Mouse (Mus musculus) layer of hippocampus, adult 9-10 months (tissue): ENCODE results near the gene Fbxo46.
A peak's percentile ranks its signal among the peaks of the same experiment; 100 is the strongest.
"Not testable (repeated sequence)": the region's sequence is repeated elsewhere in the genome, so short reads cannot be mapped to it uniquely, and the experiment has no call there.

ENCODE experiments used
- DNase-seq: peaks from one replicate; pipeline ENCODE4 v3.0.0; 2022; ENCODE audit warnings: low spot score

Fbxo46 gene

DNA sequence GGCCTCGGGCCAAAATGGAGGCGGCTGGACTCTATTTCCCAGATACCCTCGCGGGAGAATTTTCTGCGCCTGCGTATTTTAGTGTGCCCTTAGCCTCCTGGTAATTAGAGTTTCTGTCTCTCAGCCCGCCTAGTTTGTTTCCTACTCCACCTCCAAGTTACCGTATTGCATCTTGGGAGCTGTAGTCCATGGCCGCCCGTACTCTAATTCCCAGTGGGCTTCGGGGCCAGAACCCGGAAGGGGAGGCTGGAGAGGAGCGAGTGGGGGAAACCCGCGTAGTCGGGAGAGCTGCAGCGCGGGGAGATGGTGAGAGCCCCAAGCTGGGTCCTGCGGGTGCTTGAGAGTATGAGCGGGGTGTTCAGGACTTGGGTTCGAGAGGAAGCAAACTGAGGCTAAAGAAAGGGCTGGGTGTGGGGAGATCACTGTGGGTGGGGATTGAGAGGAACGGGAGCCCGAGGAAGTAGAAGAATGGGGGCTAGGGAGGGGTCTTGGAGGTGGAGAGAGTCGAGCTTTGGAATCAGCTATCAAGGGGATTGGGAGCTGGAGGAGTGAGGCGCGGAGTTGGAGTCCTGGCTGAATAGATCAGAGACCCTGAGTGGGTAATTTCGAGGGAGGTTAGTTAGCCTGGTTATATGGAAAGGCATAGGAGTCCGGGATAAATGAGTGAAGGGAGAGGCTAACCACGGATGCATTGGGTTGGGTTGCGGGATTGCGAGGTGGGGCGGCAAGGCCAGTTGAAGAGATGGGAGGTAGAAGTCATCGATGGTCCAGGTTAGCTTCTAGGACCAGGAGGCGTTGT, at the start of gene Fbxo46:
Gene Fbxo46, plus strand, starts transcription at position 229 of the 799 bp plus-strand sequence.
- DNase-seq = peak; percentile 96

DNA sequence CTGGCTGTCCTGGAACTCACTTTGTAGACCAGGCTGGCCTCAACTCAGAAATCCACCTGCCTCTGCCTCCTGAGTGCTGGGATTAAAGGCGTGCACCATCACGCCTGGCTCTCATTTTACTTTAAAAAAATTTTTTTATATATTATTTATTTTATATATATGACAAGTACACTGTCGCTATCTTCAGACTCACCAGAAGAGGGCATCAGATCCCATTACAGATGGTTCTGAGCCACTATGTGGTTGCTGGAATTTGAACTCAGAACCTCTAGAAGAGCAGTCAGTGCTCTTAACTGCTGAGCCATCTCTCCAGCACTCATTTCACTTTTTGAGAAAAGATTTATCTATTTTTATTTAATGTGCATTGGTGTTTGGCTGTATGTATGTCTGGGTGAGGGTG, 48.6 kb upstream of the Fbxo46 start:
- not testable (repeated sequence) for DNase-seq

DNA sequence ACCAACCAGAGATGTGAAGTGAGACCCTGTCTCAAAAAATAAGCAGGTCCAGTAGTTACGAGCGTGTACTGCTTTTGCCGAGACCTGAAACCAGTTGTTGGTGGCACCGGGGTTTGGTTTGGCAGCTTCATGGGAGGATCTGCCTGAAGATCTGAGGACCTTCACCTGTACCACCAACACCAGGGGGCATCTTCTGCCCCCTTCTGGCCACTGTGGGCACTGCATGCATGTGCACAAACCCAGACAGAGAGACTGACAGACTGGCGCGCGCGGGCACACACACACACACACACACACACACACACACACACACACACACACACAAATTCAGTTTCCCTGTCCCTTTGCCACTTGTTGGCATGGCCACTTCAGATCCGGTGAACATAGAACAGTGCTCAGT, 46.2 kb upstream of the Fbxo46 start:
- no peak for DNase-seq

GRCm38 (mm10) chr7:19074494-19074893, 45.2 kb upstream of the Fbxo46 start:
- no peak for DNase-seq

DNA sequence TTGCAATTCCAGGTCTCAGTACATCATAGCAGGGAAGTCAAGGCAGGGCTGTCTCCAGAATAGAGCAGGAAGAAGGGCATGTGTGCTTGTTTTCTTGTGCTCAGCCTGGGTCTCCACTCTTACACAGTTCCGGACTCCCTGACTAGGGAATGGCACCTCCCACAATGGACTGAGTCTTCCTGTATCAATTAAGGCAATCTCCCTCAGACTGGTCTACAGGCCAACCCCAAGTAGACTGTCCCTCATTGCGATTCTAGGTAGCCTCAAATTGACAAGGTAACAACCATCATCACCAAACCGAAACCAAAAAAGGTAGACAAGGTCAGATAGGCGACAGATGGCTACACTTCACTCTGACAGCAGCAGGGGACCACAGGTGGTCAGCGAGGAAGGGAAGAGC, 44.4 kb upstream of the Fbxo46 start:
- DNase-seq = no peak

DNA sequence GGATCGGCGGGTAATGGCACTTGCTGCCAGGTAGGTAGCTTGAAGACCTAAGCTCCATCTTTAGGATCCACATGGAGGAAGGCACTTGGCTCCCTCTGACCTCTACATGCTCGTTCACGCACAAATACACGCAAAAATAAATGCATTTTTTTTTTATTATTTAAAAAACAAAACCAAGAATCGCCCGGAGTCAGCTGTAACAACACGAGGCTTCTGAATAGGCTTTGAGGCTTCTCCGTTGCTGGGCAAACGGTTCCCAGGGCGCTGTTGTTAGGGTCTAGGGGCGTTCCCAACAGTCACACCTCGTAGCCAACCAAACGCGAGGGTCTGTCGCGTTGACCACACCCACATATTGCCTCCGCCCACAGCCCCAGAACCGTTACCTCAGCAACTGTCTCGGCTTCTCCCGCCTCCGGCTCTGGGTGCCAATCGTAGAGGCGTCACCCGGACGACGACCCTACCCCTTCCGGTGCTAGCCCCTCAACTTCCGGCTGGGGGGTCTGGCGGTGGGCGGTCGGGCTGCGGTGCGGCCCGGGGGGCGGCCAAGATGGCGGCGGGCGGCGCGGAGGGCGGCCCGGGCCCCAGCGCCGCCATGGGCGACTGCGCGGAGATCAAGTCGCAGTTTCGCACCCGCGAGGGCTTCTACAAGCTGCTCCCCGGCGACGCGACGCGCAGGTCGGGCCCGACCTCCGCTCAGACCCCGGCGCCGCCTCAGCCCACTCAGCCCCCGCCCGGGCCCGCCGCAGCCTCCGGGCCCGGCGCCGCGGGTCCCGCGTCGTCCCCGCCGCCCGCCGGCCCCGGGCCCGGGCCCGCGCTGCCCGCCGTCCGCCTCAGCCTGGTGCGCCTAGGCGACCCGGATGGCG, 43.7 kb upstream of the Fbxo46 start, which contains the start of gene Dmwd:
Gene Dmwd, plus strand, starts transcription at position 505 of the 863 bp plus-strand sequence.
- peak; percentile 77 for DNase-seq

DNA sequence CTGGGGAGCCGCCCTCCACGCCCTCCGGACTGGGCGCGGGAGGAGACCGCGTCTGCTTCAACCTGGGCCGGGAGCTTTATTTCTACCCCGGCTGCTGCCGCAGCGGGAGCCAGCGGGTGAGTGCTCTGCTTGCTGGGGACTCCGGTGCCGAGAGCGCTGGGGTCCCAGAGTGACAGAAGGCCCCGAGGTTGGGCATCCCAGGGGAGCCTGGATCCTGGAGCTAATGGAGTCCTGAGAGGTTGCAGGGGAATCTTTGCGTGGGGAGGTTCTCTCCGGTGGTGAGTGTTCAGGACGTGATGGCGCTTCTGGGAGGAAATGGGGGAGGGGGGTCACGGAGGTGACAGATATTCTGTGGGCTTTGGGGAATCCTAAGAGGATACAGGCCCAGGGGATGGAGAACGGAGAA, 43.1 kb upstream of the Fbxo46 start:
- no peak for DNase-seq

DNA sequence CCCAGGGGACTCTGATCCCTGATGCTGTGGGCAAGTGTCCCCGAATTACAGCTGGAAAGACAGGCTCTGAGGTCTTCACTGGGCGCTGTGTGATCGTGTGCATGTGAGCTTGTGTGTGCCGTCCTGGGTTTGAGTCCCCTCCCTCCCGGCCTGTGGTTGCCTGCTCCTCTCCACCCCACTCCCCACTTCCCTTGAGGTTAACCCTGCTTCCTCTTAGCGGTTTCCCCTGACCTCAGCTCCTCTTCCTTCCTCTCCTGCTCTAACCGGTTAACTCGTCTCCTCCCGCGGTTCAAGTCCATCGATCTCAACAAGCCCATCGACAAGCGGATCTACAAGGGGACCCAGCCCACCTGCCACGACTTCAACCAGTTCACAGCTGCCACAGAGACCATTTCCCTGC, 41.9 kb upstream of the Fbxo46 start:
- no peak for DNase-seq

- DNase-seq = no peak
These were observed 40.9 kb upstream of the Fbxo46 start for GRCm38 (mm10) chr7:19078732-19079131.

DNA sequence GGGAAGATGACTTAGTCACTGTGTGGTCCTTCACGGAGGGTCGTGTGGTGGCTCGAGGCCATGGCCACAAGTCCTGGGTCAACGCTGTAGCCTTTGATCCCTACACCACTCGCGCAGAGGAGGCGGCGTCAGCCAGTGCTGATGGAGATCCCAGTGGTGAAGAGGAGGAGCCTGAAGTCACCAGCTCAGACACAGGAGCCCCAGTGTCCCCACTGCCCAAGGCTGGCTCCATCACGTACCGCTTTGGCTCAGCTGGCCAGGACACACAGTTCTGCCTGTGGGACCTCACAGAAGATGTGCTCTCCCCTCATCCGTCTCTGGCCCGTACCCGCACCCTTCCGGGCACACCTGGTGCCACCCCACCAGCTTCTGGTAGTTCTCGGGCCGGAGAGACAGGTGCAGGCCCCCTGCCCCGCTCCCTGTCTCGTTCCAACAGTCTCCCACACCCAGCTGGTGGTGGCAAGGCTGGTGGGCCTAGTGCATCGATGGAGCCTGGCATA, 39.2 kb upstream of the Fbxo46 start:
- DNase-seq = no peak

- no peak for DNase-seq
These were observed 37.5 kb upstream of the Fbxo46 start for GRCm38 (mm10) chr7:19082171-19082570.

- no peak for DNase-seq
These were observed 36.6 kb upstream of the Fbxo46 start for GRCm38 (mm10) chr7:19083096-19083495.

DNA sequence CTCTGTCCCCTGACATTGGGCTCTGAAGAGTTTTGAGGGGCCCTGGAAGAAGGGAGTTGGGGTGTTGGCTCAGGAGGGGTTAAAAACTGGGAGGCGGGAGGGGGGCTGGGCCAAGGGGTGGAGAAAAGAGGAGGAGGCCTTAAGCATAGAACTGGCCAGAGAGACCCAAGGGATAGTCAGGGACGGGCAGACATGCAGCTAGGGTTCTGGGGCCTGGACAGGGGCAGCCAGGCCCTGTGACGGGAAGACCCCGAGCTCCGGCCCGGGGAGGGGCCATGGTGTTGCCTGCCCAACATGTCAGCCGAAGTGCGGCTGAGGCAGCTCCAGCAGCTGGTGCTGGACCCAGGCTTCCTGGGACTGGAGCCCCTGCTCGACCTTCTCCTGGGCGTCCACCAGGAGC, 36.0 kb upstream of the Fbxo46 start, which contains the start of gene Dmpk:
Gene Dmpk, plus strand, starts transcription at position 149 of the 400 bp plus-strand sequence.
- DNase-seq = no peak

DNA sequence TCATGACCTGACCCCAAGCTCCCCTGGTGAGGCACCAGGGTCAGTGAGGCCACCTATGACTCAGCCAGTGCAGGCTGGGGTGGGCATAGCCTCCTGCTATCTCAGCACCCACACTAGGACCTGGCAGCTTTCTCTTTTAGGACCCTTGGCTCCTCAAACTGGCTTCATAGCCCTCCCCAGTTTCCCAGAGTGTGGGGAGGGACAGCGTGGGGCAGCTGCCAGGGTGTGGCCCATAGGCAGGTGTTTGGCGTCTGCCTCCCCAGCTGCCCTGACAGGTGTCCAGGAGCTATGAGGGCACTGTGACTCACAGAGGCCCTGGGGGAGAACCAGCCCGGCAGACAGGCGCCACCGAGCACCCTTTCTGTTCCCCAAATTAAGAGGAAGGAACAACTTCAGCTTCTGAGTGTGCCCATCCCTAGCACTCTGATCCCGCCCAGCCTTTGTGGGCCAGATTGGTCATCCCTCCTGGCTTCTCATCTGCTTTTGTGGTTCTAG, 35.3 kb upstream of the Fbxo46 start:
- no peak for DNase-seq

DNA sequence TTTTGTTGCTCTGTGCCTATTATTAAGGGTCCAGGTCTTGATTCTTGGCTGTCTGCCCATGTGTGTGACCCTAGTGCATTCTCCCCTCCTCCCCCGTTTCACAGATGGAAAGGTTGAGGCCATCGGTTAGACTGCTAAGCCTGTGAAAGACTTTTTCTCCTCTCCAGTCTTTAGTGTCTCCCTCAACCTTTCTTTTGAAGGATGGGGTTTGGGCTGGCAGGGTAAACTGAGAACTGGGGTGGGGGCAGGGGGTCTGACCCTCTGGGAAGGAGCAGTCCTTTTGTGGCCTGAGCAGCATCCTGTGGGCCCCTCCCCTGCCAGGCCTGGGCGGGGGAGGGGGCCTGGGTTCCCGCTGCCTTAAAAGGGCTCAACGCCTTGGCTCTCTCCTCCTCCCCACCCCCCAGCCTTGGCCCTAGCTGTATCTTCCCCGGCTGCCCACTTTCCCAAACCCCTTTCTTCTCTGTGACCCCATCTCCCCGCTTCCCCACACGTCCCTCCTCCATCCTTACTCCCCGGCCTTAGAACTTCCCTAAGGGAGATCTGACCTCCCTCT, 34.7 kb upstream of the Fbxo46 start:
- DNase-seq = no peak

GRCm38 (mm10) chr7:19085495-19085894, 34.2 kb upstream of the Fbxo46 start:
- no peak for DNase-seq

GRCm38 (mm10) chr7:19086042-19086441, 33.6 kb upstream of the Fbxo46 start:
- no peak for DNase-seq

GRCm38 (mm10) chr7:19086760-19087159, 32.9 kb upstream of the Fbxo46 start:
- DNase-seq = no peak

DNA sequence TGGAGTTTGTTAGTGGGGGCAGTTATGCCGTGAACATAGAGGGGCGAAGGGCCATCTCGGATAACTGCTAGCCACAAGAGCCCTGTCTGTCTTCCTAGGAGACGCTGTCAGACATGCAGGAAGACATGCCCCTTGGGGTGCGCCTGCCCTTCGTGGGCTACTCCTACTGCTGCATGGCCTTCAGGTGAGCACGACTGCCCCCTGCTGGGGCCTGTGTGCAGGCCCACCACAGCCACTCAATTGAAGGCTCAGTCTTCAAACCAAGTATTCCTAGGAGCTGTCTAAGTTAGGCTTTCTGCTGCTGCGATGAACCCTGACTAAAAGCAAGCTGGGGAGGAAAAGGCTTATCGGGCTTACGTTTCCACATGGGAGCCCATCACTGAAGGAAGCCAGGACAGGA, 30.8 kb upstream of the Fbxo46 start:
- no peak for DNase-seq

- DNase-seq = no peak
These were observed 27.7 kb upstream of the Fbxo46 start for GRCm38 (mm10) chr7:19091913-19092312.

GRCm38 (mm10) chr7:19092381-19093173, 27.1 kb upstream of the Fbxo46 start:
- no peak for DNase-seq

DNA sequence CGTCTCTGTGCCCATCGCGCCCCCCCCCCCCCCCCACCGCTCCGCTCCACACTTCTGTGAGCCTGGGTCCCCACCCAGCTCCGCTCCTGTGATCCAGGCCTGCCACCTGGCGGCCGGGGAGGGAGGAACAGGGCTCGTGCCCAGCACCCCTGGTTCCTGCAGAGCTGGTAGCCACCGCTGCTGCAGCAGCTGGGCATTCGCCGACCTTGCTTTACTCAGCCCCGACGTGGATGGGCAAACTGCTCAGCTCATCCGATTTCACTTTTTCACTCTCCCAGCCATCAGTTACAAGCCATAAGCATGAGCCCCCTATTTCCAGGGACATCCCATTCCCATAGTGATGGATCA, 26.5 kb upstream of the Fbxo46 start:
- DNase-seq = peak; percentile 42
